Mouse (Mus musculus): Measurements from ENCODE around the gene Fras1. TPM values are rescaled to one million over a fixed set of nuclear protein-coding genes. Genes with fewer than 3 reads are reported as not detected.
A peak's percentile ranks its signal among the peaks of the same experiment; 100 is the strongest.

The Fras1 gene
- polyA plus RNA-seq, 1 experiment from 2014 or later = 3.4 TPM

GRCm38 (mm10) chr5:96516329-96516728, 142.6 kb downstream of the Fras1 start:
- Histone ChIP-seq H3K27me3 (ENCODE audit: control insufficient read depth, insufficient read depth, low read length) (no peaks in the 10 kb centered on the region), H3K4me1 (replicated peaks; ENCODE audit: control insufficient read depth, insufficient read depth) (no peaks in the 10 kb centered on the region), H3K36me3 (ENCODE audit: control insufficient read depth, insufficient read depth, low read length) (no peaks in the 10 kb centered on the region), H3K4me3 (ENCODE audit: low read depth, low read length) (no peak overlapping the region), H3K9ac (ENCODE audit: low read length) (no peak overlapping the region), H3K4me2 (replicated peaks; ENCODE audit: low read depth) (no peak overlapping the region), H3K27ac (replicated peaks) (no peak overlapping the region), H3K9me3 (ENCODE audit: control insufficient read depth, low read length) (no peaks in the 10 kb centered on the region)
- ATAC-seq (ENCODE audit: low FRiP score, low TSS enrichment) (no peak), DNase-seq (ENCODE audit: low spot score) (no peak)
- WGBS = 88% methylated on average over 6 of the region's 6 CpGs
- TF ChIP-seq CTCF (IDR thresholded peaks at IDR 0.05; ENCODE audit: low read depth) = no peak

GRCm38 (mm10) chr5:96521541-96521940, 147.8 kb downstream of the Fras1 start:
- no peaks in the 10 kb centered on the region for H3K27me3 ChIP-seq (ENCODE audit: control insufficient read depth, insufficient read depth, low read length)
- no peak overlapping the region for H3K27ac ChIP-seq (replicated peaks)
- H3K4me1 ChIP-seq (replicated peaks; ENCODE audit: control insufficient read depth, insufficient read depth) = no peaks in the 10 kb centered on the region
- no peaks in the 10 kb centered on the region for H3K36me3 ChIP-seq (ENCODE audit: control insufficient read depth, insufficient read depth, low read length)
- no peak overlapping the region for H3K4me3 ChIP-seq (ENCODE audit: low read depth, low read length)
- no peak for TF ChIP-seq EP300 (optimal IDR thresholded peaks at IDR 0.05)
- no peak for TF ChIP-seq CTCF (IDR thresholded peaks at IDR 0.05; ENCODE audit: low read depth)
- no peaks in the 10 kb centered on the region for H3K9me3 ChIP-seq (ENCODE audit: control insufficient read depth, low read length)
- peak overlapping the region; percentile 25 for H3K4me2 ChIP-seq (replicated peaks; ENCODE audit: low read depth)
- DNase-seq (ENCODE audit: low spot score) (no peak), ATAC-seq (ENCODE audit: low FRiP score, low TSS enrichment) (no peak)
- H3K9ac ChIP-seq (ENCODE audit: low read length) = no peak overlapping the region
- WGBS = 56% methylated on average over 9 of the region's 9 CpGs

- ATAC-seq (ENCODE audit: low FRiP score, low TSS enrichment) (no peak), DNase-seq (ENCODE audit: low spot score) (no peak)
- Histone ChIP-seq H3K36me3 (ENCODE audit: control insufficient read depth, insufficient read depth, low read length) (no peaks in the 10 kb centered on the region), H3K27ac (replicated peaks) (no peak overlapping the region), H3K4me2 (replicated peaks; ENCODE audit: low read depth) (no peak overlapping the region), H3K4me1 (replicated peaks; ENCODE audit: control insufficient read depth, insufficient read depth) (no peaks in the 10 kb centered on the region), H3K9ac (ENCODE audit: low read length) (no peak overlapping the region), H3K4me3 (ENCODE audit: low read depth, low read length) (no peak overlapping the region), H3K9me3 (ENCODE audit: control insufficient read depth, low read length) (no peaks in the 10 kb centered on the region), H3K27me3 (ENCODE audit: control insufficient read depth, insufficient read depth, low read length) (no peaks in the 10 kb centered on the region)
- 57% methylated on average over 5 of the region's 5 CpGs for WGBS
- TF ChIP-seq CTCF (IDR thresholded peaks at IDR 0.05; ENCODE audit: low read depth) (no peak), EP300 (optimal IDR thresholded peaks at IDR 0.05) (no peak)
Measured at GRCm38 (mm10) chr5:96522909-96523409, 149.2 kb downstream of the Fras1 start.

GRCm38 (mm10) chr5:96528296-96528695, 154.5 kb downstream of the Fras1 start:
- ATAC-seq (ENCODE audit: low FRiP score, low TSS enrichment) (no peak), DNase-seq (ENCODE audit: low spot score) (no peak)
- H3K27me3 ChIP-seq (ENCODE audit: control insufficient read depth, insufficient read depth, low read length) = no peaks in the 10 kb centered on the region
- no peaks in the 10 kb centered on the region for H3K9me3 ChIP-seq (ENCODE audit: control insufficient read depth, low read length)
- H3K4me3 ChIP-seq (ENCODE audit: low read depth, low read length) = no peak overlapping the region
- H3K36me3 ChIP-seq (ENCODE audit: control insufficient read depth, insufficient read depth, low read length) = no peaks in the 10 kb centered on the region
- no peaks in the 10 kb centered on the region for H3K4me1 ChIP-seq (replicated peaks; ENCODE audit: control insufficient read depth, insufficient read depth)
- no peak overlapping the region for H3K4me2 ChIP-seq (replicated peaks; ENCODE audit: low read depth)
- H3K9ac ChIP-seq (ENCODE audit: low read length) = no peak overlapping the region
- H3K27ac ChIP-seq (replicated peaks) = no peak overlapping the region
- TF ChIP-seq EP300 (optimal IDR thresholded peaks at IDR 0.05) (no peak), CTCF (IDR thresholded peaks at IDR 0.05; ENCODE audit: low read depth) (no peak)
- WGBS = 82% methylated on average over 7 of the region's 7 CpGs

GRCm38 (mm10) chr5:96530516-96530915, 156.8 kb downstream of the Fras1 start:
- TF ChIP-seq EP300 (optimal IDR thresholded peaks at IDR 0.05) (no peak), CTCF (IDR thresholded peaks at IDR 0.05; ENCODE audit: low read depth) (no peak)
- WGBS = 75% methylated on average over 3 of the region's 3 CpGs

GRCm38 (mm10) chr5:96531962-96532361, 158.2 kb downstream of the Fras1 start:
- Histone ChIP-seq H3K4me1 (replicated peaks; ENCODE audit: control insufficient read depth, insufficient read depth) (no peaks in the 10 kb centered on the region), H3K9ac (ENCODE audit: low read length) (no peak overlapping the region), H3K36me3 (ENCODE audit: control insufficient read depth, insufficient read depth, low read length) (no peaks in the 10 kb centered on the region), H3K4me3 (ENCODE audit: low read depth, low read length) (no peak overlapping the region), H3K27ac (replicated peaks) (no peak overlapping the region), H3K4me2 (replicated peaks; ENCODE audit: low read depth) (no peak overlapping the region), H3K9me3 (ENCODE audit: control insufficient read depth, low read length) (no peaks in the 10 kb centered on the region), H3K27me3 (ENCODE audit: control insufficient read depth, insufficient read depth, low read length) (no peaks in the 10 kb centered on the region)
- ATAC-seq (ENCODE audit: low FRiP score, low TSS enrichment) (no peak), DNase-seq (ENCODE audit: low spot score) (no peak)
- TF ChIP-seq EP300 (optimal IDR thresholded peaks at IDR 0.05) (no peak), CTCF (IDR thresholded peaks at IDR 0.05; ENCODE audit: low read depth) (no peak)

More at GRCm38 (mm10) chr5:96530516-96530915, 156.8 kb downstream of the Fras1 start:
- Histone ChIP-seq H3K36me3 (ENCODE audit: control insufficient read depth, insufficient read depth, low read length) (no peaks in the 10 kb centered on the region), H3K9me3 (ENCODE audit: control insufficient read depth, low read length) (no peaks in the 10 kb centered on the region), H3K9ac (ENCODE audit: low read length) (no peak overlapping the region), H3K4me2 (replicated peaks; ENCODE audit: low read depth) (no peak overlapping the region), H3K27me3 (ENCODE audit: control insufficient read depth, insufficient read depth, low read length) (no peaks in the 10 kb centered on the region), H3K4me1 (replicated peaks; ENCODE audit: control insufficient read depth, insufficient read depth) (no peaks in the 10 kb centered on the region), H3K27ac (replicated peaks) (no peak overlapping the region), H3K4me3 (ENCODE audit: low read depth, low read length) (no peak overlapping the region)
- ATAC-seq (ENCODE audit: low FRiP score, low TSS enrichment) (no peak), DNase-seq (ENCODE audit: low spot score) (no peak)

All from stomach, postnatal 0 days (tissue).